Mouse (Mus musculus) midbrain, embryonic 13.5 days (tissue): Measurements from ENCODE around the gene Plxna4. TPM values are rescaled to one million over a fixed set of nuclear protein-coding genes. Genes with fewer than 3 reads are reported as not detected.
A peak's percentile ranks its signal among the peaks of the same experiment; 100 is the strongest.

Experiments
- ATAC-seq: fragments of 200-750 bp; cut with Nextera tagmentation; 2 replicates; pipeline ENCODE4 v1.8.0; 2017; ENCODE audit warnings: mild to moderate bottlenecking, moderate TSS enrichment, moderate library complexity
- H3K27ac ChIP-seq: fragments of 300-500 bp; sonication (generic); 2 replicates; pipeline ENCODE4 v1.5.1; 2015; ENCODE audit warnings: inconsistent platforms, mild to moderate bottlenecking, moderate library complexity
- H3K27me3 ChIP-seq: fragments of 300-500 bp; sonication (generic); 2 replicates; pipeline ENCODE4 v1.6.1; 2015; ENCODE audit warnings: mild to moderate bottlenecking, inconsistent platforms
- H3K36me3 ChIP-seq: fragments of 300-500 bp; sonication (generic); 2 replicates; pipeline ENCODE4 v1.6.1; 2015; ENCODE audit warnings: mild to moderate bottlenecking, inconsistent platforms
- H3K4me1 ChIP-seq: fragments of 300-500 bp; sonication (generic); replicated peaks from 2 replicates; pipeline ENCODE4 v1.6.1; 2015; ENCODE audit warnings: inconsistent platforms
- H3K4me2 ChIP-seq: fragments of 300-500 bp; sonication (generic); replicated peaks from 2 replicates; pipeline ENCODE4 v1.6.1; 2015; ENCODE audit warnings: moderate library complexity, mild to moderate bottlenecking, inconsistent platforms
- H3K4me3 ChIP-seq: fragments of 300-500 bp; sonication (generic); replicated peaks from 2 replicates; pipeline ENCODE4 v1.5.1; 2015; ENCODE audit warnings: mild to moderate bottlenecking, inconsistent platforms
- H3K9ac ChIP-seq: fragments of 300-500 bp; sonication (generic); replicated peaks from 2 replicates; pipeline ENCODE4 v1.6.1; 2015; ENCODE audit warnings: mild to moderate bottlenecking, inconsistent platforms
- H3K9me3 ChIP-seq: fragments of 300-500 bp; sonication (generic); 2 replicates; pipeline ENCODE4 v1.6.1; 2016; ENCODE audit warnings: mild to moderate bottlenecking, inconsistent platforms
- WGBS: fragments of 180-500 bp; shearing (Covaris S2); methylation state at CpG from one replicate; pipeline ENCODE4 v1.1.7; 2015; 5-methylcytosine and 5-hydroxymethylcytosine counted together
- polyA plus RNA-seq: library from polyadenylated mRNA; unstranded; fragments of >200 nt; fragmentation: Nextera tagmentation; extraction: Ambion mirVana; gene quantifications from 2 replicates; pipeline ENCODE4 v1.2.1, GENCODE M21; 2015

The Plxna4 gene
- polyA plus RNA-seq, 1 experiment from 2014 or later: 9.5 TPM

DNA sequence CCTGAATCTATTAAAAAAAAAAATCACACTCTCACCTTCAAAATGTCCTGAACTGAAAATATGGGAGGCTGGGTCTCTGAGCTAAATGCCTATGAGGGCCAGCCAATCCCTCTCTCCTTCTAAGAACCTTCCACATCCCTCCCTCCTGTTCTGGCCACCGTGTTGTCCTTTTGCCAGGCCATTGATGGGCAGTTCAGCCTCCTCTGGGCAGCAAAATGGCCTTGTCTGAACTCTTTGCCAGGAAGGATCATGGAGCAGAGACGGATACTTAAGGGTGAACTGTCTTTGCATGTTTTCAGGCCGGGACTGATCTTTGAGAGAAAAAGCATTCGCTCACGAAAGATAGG is 408.0 kb downstream of the Plxna4 start:
- no peak for ATAC-seq
- no peaks in the 10 kb centered on the region for H3K9me3 ChIP-seq
- peaks cover 35% of the 10 kb centered on the region for H3K36me3 ChIP-seq
- H3K4me2 ChIP-seq: no peak overlapping the region
- H3K4me1 ChIP-seq: no peaks in the 10 kb centered on the region
- no peak overlapping the region for H3K4me3 ChIP-seq
- H3K27ac ChIP-seq: no peak overlapping the region
- H3K9ac ChIP-seq: no peak overlapping the region
- no peaks in the 10 kb centered on the region for H3K27me3 ChIP-seq
- 84% methylated on average over 5 of the region's 5 CpGs for WGBS

DNA sequence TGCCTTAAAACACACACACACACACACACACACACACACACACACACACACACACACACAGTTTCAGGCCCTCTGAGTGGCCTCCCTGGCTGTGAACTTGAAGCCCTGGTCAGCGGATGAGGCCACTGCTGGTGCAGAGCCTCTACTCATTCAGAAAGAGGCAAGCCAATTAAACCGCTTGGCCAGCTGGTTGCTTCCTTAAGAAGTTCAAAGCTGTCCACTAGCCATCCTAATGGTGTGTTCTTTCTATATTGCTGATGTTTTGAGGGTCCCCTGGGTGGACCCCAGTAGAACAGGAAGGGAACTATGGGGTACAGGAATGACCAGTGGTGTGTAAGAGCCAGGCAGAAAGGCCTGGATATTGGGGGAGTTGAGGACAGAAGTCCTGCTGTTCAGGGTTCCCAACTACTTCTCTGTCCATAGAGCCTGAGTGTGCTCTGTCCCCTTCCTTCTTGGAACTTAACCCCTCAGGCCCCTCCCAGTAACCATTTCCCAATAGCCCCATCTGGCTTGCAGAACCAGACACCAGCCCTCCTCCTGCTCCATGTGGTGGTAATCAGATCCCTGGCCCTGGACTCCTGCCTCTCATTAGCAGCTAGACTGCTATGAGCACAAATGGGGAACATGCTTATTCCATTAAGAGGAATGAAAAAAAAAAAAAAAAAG is 408.5 kb downstream of the Plxna4 start:
- Histone ChIP-seq H3K4me2 (no peak overlapping the region), H3K36me3 (peaks cover 30% of the 10 kb centered on the region; the same call in 1 of the 2 replicates), H3K9ac (no peak overlapping the region), H3K27me3 (no peaks in the 10 kb centered on the region), H3K27ac (no peak overlapping the region), H3K9me3 (no peaks in the 10 kb centered on the region), H3K4me3 (no peak overlapping the region), H3K4me1 (no peaks in the 10 kb centered on the region)
- 93% methylated on average over 2 of the region's 2 CpGs for WGBS
- ATAC-seq: no peak

DNA sequence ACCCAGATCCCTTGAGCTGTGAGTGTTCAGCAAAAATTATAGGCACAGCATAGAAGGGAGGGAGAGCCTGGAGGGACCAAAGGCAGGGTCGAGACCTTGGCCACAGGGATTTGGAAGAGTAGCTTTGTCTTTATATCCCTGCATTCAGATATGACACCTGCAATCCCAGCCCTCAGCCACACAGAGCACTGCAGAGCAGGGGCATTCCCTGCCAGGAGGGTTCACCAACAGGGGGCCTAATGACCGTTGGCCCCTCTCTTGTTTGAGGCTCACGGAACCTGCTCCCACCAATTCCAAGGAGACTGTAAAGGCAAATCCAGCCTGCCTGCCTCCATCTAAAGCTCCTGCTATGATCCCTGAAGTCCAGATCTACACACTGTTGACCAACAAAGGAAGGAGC is 410.1 kb downstream of the Plxna4 start:
- H3K36me3 ChIP-seq: peaks cover 30% of the 10 kb centered on the region; the same call in 1 of the 2 replicates
- 66% methylated on average over 3 of the region's 3 CpGs for WGBS
- no peak overlapping the region for H3K4me3 ChIP-seq
- H3K4me1 ChIP-seq: no peaks in the 10 kb centered on the region
- H3K9ac ChIP-seq: no peak overlapping the region
- no peaks in the 10 kb centered on the region for H3K9me3 ChIP-seq
- H3K4me2 ChIP-seq: no peak overlapping the region
- no peak for ATAC-seq
- H3K27me3 ChIP-seq: no peaks in the 10 kb centered on the region
- H3K27ac ChIP-seq: no peak overlapping the region

DNA sequence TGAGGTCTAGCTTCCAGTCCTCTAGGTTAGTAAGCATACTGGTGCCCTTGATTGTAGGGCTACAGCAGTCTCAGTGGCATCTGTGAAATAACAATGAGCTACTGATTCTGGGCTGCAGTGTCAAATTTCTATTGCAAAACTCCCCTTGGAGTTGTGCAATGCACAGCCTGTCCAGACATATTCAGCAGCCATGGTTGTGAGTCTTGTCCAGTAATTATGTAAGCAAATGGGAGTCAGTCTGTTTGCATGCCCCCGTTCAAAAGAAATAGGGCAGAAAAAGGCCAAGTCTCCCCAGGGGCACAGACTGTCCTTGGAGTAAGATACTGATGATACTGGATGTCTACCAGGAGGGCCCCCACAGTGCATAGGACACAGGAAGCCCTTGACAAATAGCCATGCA is 420.3 kb downstream of the Plxna4 start:
- H3K4me3 ChIP-seq: no peak overlapping the region
- 78% methylated on average over 1 of the region's 1 CpGs for WGBS
- no peak for ATAC-seq
- no peak overlapping the region for H3K9ac ChIP-seq
- H3K36me3 ChIP-seq: peaks cover 7% of the 10 kb centered on the region; the same call in 1 of the 2 replicates
- no peak overlapping the region for H3K4me2 ChIP-seq
- no peak overlapping the region for H3K27ac ChIP-seq
- H3K4me1 ChIP-seq: 0 out of 2 replicates have a peak, but pooled peaks cover 2% of the 10 kb centered on the region
- no peaks in the 10 kb centered on the region for H3K27me3 ChIP-seq
- no peaks in the 10 kb centered on the region for H3K9me3 ChIP-seq

DNA sequence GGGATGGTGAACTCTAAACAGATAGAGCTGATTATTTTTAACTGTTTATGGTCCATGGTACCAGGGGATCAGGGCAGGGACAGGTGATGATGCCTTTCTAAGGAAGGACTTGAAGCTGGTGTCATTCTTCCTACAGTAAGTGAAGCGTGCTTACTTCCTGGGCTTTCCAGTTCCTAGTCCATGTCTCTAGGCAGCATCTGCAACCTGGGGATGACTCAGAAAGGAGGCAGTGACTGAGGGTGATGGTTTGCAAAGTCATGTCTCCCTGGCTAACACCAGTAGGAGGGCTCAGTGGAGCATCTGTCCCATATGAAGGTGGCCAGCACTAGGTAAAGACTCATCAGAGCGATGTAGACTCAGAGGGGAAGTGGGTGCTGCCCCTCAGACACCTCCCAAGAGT is 427.6 kb downstream of the Plxna4 start:
- H3K4me1 ChIP-seq: no peaks in the 10 kb centered on the region

DNA sequence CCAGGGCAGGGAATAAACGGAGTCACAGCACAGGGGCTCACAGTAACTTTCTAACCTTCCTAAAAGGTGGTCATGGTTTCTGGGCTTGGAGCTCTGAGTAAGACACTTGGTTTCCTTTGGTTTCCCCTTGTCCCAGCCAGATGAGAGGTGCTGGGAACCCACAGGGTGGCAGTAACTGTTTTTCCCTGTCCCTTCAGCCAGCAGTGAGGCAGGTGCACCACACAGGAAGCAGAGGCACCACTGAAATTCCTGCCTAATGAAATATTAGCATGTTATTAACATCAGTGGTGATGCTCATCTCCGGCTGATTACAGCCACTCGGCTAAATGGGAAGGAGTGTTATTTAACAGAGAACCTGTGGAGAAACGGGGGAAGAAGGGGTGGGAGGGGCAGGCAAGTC is 428.1 kb downstream of the Plxna4 start:
- Histone ChIP-seq H3K9ac (no peak overlapping the region), H3K4me2 (no peak overlapping the region), H3K4me3 (no peak overlapping the region), H3K4me1 (no peaks in the 10 kb centered on the region), H3K27me3 (no peaks in the 10 kb centered on the region), H3K36me3 (peaks cover 22% of the 10 kb centered on the region; the same call in 1 of the 2 replicates), H3K27ac (no peak overlapping the region), H3K9me3 (no peaks in the 10 kb centered on the region)
- no peak for ATAC-seq
- 67% methylated on average over 4 of the region's 4 CpGs for WGBS

More for the DNA sequence above, 427.6 kb downstream of the Plxna4 start:
- H3K9me3 ChIP-seq: no peaks in the 10 kb centered on the region
- H3K27me3 ChIP-seq: no peaks in the 10 kb centered on the region
- peaks cover 22% of the 10 kb centered on the region; the same call in 1 of the 2 replicates for H3K36me3 ChIP-seq
- 82% methylated on average over 2 of the region's 2 CpGs for WGBS
- no peak overlapping the region for H3K4me3 ChIP-seq
- H3K27ac ChIP-seq: no peak overlapping the region
- no peak overlapping the region for H3K4me2 ChIP-seq
- no peak overlapping the region for H3K9ac ChIP-seq
- ATAC-seq: no peak

DNA sequence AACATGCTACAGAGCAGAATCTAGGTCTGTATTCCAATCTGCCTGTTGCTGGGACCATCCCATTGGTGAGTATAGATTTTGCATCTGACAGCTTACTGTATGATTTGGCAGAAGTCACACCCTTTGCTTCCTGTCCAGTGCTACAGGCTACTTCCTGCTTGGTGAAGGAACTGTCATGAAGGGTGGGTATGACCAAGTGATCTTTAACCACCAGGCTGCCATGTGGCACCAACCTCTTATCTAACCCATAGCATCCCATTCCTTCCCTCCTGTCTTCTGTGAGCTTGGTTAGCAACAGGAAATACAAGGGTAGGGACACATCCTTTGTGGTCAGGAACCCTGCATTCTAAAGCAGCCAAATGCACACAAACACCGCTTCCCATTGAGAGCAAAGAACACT is 429.6 kb downstream of the Plxna4 start:
- Histone ChIP-seq H3K9ac (no peak overlapping the region), H3K36me3 (peaks cover 22% of the 10 kb centered on the region; the same call in 1 of the 2 replicates), H3K27ac (no peak overlapping the region), H3K27me3 (no peaks in the 10 kb centered on the region), H3K4me3 (no peak overlapping the region), H3K4me2 (no peak overlapping the region), H3K9me3 (no peaks in the 10 kb centered on the region), H3K4me1 (no peaks in the 10 kb centered on the region)
- ATAC-seq: no peak
- 82% methylated on average over 1 of the region's 1 CpGs for WGBS

DNA sequence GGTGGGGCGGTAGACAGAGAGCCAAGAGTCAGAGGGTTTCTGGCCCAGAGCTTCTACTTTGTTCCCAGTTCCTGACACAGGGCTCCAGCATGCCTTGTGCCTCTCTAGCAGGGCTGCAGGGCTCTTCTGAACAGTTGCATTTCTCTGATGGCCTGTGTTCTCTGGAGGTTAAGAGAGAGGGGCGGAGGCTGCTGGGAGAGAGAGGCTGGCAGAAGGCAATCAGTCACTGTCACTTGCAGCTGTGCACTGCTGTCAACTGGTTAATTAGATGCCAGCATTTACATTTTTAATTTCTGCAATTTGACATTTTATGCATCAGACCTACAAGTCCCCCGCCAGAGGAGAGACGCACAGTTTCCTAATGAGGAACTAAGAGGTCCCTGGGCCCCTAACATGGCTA is 434.8 kb downstream of the Plxna4 start:
- Histone ChIP-seq H3K27me3 (no peaks in the 10 kb centered on the region), H3K27ac (no peak overlapping the region), H3K4me2 (no peak overlapping the region), H3K9ac (no peak overlapping the region), H3K9me3 (no peaks in the 10 kb centered on the region), H3K4me3 (no peak overlapping the region), H3K36me3 (peaks cover 20% of the 10 kb centered on the region), H3K4me1 (no peaks in the 10 kb centered on the region)
- ATAC-seq: 0 out of 2 replicates have a peak, but pooled peaks have one; percentile 11
- WGBS: 86% methylated on average over 4 of the region's 4 CpGs

DNA sequence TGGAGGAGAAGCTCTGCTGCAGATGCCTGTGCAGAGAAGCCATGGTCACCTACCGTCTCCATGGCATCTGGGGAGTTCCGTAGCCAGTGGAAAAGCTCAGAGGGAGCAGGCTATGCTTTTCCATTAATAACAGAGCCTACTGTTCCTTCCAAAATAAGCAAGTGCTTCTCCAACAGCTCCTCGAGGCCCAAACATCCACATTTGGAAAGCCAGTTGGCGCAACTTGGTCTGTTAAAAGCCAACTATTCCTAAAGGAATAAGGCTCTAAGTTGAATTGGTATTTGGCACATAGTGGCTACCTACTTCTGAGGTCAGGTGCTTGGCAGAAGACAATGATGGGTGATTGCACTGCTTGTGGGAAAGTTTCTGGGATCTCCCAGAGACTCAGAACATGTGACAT is 437.2 kb downstream of the Plxna4 start:
- Histone ChIP-seq H3K27me3 (no peaks in the 10 kb centered on the region), H3K4me3 (no peak overlapping the region), H3K4me1 (no peaks in the 10 kb centered on the region), H3K9me3 (no peaks in the 10 kb centered on the region), H3K9ac (no peak overlapping the region), H3K4me2 (no peak overlapping the region), H3K36me3 (peaks cover 12% of the 10 kb centered on the region; the same call in 1 of the 2 replicates), H3K27ac (no peak overlapping the region)
- WGBS: 87% methylated on average over 4 of the region's 4 CpGs
- ATAC-seq: no peak

DNA sequence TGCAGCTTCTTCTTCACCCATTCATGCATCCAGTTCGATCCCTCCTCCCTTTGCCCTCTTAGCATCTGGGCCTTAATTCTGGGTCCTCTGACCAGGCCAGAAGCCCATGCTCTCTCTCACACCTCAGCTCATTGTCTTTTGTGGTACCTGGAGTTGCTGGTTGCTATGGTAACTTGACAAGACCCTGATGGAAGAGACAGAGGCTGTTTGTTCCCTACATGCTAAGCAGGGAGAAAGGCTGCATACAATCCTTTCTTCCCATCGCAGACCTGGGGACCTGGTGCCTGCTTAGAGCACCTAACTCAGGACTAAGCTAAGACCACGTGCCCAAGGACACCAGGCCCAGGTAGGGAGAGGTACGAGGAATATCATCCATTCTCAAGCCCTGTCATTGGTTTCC is 443.2 kb downstream of the Plxna4 start:
- Histone ChIP-seq H3K9ac (no peak overlapping the region), H3K36me3 (no peaks in the 10 kb centered on the region), H3K4me1 (peaks cover 4% of the 10 kb centered on the region; the same call in 1 of the 2 replicates), H3K9me3 (no peaks in the 10 kb centered on the region), H3K4me2 (no peak overlapping the region), H3K4me3 (no peak overlapping the region), H3K27ac (0 out of 2 replicates have a peak overlapping the region, but pooled peaks have one; percentile 35), H3K27me3 (no peaks in the 10 kb centered on the region)
- ATAC-seq: 0 out of 2 replicates have a peak, but pooled peaks have one; percentile 34
- 69% methylated on average over 4 of the region's 4 CpGs for WGBS

DNA sequence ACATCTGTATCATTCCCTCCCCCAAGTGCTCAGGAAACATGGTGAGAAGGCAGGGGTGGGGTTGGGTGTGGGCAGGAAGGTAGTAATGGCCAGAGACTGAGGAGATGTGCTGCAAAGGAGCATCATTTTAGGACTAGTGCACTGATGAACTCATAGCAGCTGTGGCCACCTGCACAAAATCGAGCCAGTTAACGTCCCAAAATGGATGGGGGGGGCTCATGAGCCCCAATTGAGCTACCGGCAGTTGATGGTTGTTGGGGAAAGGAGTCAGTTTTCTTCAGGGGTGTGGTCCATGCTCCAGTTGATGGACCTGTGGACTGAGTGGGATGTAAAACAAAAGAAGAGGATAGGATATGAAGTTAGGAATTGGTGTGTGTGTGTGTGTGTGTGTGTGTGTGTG is 448.5 kb downstream of the Plxna4 start:
- no peaks in the 10 kb centered on the region for H3K4me1 ChIP-seq
- no peak overlapping the region for H3K4me3 ChIP-seq
- no peaks in the 10 kb centered on the region for H3K9me3 ChIP-seq
- H3K27ac ChIP-seq: no peak overlapping the region
- no peak for ATAC-seq
- no peak overlapping the region for H3K4me2 ChIP-seq
- no peaks in the 10 kb centered on the region for H3K27me3 ChIP-seq
- no peak overlapping the region for H3K9ac ChIP-seq
- H3K36me3 ChIP-seq: no peaks in the 10 kb centered on the region
- WGBS: 80% methylated on average over 3 of the region's 3 CpGs

DNA sequence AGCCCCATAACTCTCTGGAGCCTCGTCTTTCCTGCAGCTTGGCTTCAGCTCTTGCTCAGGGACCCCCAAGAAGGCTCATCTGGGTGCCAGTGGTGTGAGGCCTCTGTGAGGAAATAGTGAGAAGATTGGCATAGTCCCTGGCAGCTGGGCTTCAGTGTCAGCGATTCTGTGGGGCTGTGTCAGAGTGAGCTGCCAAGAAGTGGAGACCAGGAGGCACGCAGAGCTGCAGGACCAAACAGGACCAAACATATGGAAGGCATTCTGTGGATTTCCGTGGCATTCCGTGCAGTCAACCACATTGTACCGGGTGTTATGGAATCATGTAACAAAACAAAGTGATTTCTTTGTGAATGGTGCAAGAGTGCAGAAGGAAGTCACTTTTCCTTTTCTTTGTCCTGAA is 461.1 kb downstream of the Plxna4 start:
- Histone ChIP-seq H3K36me3 (no peaks in the 10 kb centered on the region), H3K4me1 (no peaks in the 10 kb centered on the region), H3K9ac (no peak overlapping the region), H3K4me2 (no peak overlapping the region), H3K4me3 (no peak overlapping the region), H3K27ac (no peak overlapping the region), H3K9me3 (no peaks in the 10 kb centered on the region), H3K27me3 (no peaks in the 10 kb centered on the region)
- 89% methylated on average over 6 of the region's 6 CpGs for WGBS
- ATAC-seq: no peak
